Mouse (Mus musculus) hindbrain, embryonic 11.5 days (tissue): Measurements from ENCODE around the gene Ssh1. TPM values are rescaled to one million over a fixed set of nuclear protein-coding genes. Genes with fewer than 3 reads are reported as not detected.
A peak's percentile ranks its signal among the peaks of the same experiment; 100 is the strongest.

Experiments
- ATAC-seq: fragments of 200-750 bp; cut with Nextera tagmentation; 2 replicates; pipeline ENCODE4 v1.8.0; 2017; ENCODE audit warnings: mild to moderate bottlenecking, moderate TSS enrichment, moderate library complexity; ENCODE audit not compliant: low FRiP score
- DNase-seq: peaks from one replicate; pipeline ENCODE4 v3.0.0-alpha.2; 2015; ENCODE audit warnings: low spot score
- H3K27ac ChIP-seq: fragments of 300-500 bp; sonication (generic); 2 replicates; pipeline ENCODE4 v1.5.1; 2014; ENCODE audit warnings: mild to moderate bottlenecking, low read depth, low read length
- H3K27me3 ChIP-seq: fragments of 300-500 bp; sonication (generic); 2 replicates; pipeline ENCODE4 v1.6.1; 2014; ENCODE audit warnings: mild to moderate bottlenecking, low read length, moderate library complexity, mixed read lengths; ENCODE audit not compliant: control insufficient read depth, insufficient read depth
- H3K36me3 ChIP-seq: fragments of 300-500 bp; sonication (generic); 2 replicates; pipeline ENCODE4 v1.6.1; 2014; ENCODE audit warnings: mild to moderate bottlenecking, low read length, moderate library complexity, mixed read lengths; ENCODE audit not compliant: control insufficient read depth, insufficient read depth
- H3K4me1 ChIP-seq: fragments of 300-500 bp; sonication (generic); replicated peaks from 2 replicates; pipeline ENCODE4 v1.6.1; 2014; ENCODE audit warnings: low read length, mixed read lengths; ENCODE audit not compliant: control insufficient read depth, insufficient read depth
- H3K4me2 ChIP-seq: fragments of 300-500 bp; sonication (generic); replicated peaks from 2 replicates; pipeline ENCODE4 v1.6.1; 2014; ENCODE audit warnings: mild to moderate bottlenecking, low read depth, low read length
- H3K4me3 ChIP-seq: fragments of 300-500 bp; sonication (generic); 2 replicates; pipeline ENCODE4 v1.5.1; 2014; ENCODE audit warnings: low read depth, low read length
- H3K9ac ChIP-seq: fragments of 300-500 bp; sonication (generic); 2 replicates; pipeline ENCODE4 v1.6.1; 2014; ENCODE audit warnings: low read depth, low read length
- H3K9me3 ChIP-seq: fragments of 300-500 bp; sonication (generic); 2 replicates; pipeline ENCODE4 v1.6.1; 2016; ENCODE audit warnings: low read length; ENCODE audit not compliant: control insufficient read depth
- WGBS: fragments of 180-500 bp; shearing (Covaris S2); extraction: QIAGEN DNeasy Blood & Tissue Kit; methylation state at CpG from one replicate; pipeline ENCODE4 v1.1.7; 2014; 5-methylcytosine and 5-hydroxymethylcytosine counted together
- polyA plus RNA-seq: library from polyadenylated mRNA; unstranded; fragments of >200 nt; fragmentation: Nextera tagmentation; extraction: Ambion mirVana; gene quantifications from 2 replicates; pipeline ENCODE4 v1.2.1, GENCODE M21; 2014

Ssh1 gene
- polyA plus RNA-seq, 1 experiment from 2014 or later: 30.3 TPM

DNA sequence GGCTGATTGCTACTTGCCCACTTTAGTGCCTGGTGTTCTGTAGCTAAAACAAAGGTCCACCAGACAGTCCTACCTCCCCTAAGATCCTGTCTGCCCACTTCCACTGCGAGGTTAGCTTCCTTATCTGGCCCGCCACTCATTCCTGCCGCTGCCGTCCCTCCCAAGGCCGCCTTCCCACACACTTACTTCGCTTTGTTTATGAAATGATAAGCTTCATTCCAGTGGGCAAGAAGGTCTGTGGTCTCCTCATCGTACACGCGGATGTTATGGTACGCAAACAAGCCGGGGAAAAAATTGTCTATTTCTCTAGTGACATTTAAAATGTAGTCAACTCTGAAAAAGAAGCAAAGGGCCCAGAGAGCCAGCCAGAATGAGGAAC, 42.0 kb downstream of the Ssh1 start:
- no peak overlapping the region for H3K9ac ChIP-seq
- no peak for DNase-seq
- no peaks in the 10 kb centered on the region for H3K9me3 ChIP-seq
- ATAC-seq: no peak
- no peaks in the 10 kb centered on the region for H3K27me3 ChIP-seq
- peaks cover 9% of the 10 kb centered on the region; the same call in 1 of the 2 replicates for H3K36me3 ChIP-seq
- H3K4me1 ChIP-seq: no peaks in the 10 kb centered on the region
- 94% methylated on average over 11 of the region's 11 CpGs for WGBS
- H3K27ac ChIP-seq: no peak overlapping the region
- no peak overlapping the region for H3K4me3 ChIP-seq
- H3K4me2 ChIP-seq: no peak overlapping the region

DNA sequence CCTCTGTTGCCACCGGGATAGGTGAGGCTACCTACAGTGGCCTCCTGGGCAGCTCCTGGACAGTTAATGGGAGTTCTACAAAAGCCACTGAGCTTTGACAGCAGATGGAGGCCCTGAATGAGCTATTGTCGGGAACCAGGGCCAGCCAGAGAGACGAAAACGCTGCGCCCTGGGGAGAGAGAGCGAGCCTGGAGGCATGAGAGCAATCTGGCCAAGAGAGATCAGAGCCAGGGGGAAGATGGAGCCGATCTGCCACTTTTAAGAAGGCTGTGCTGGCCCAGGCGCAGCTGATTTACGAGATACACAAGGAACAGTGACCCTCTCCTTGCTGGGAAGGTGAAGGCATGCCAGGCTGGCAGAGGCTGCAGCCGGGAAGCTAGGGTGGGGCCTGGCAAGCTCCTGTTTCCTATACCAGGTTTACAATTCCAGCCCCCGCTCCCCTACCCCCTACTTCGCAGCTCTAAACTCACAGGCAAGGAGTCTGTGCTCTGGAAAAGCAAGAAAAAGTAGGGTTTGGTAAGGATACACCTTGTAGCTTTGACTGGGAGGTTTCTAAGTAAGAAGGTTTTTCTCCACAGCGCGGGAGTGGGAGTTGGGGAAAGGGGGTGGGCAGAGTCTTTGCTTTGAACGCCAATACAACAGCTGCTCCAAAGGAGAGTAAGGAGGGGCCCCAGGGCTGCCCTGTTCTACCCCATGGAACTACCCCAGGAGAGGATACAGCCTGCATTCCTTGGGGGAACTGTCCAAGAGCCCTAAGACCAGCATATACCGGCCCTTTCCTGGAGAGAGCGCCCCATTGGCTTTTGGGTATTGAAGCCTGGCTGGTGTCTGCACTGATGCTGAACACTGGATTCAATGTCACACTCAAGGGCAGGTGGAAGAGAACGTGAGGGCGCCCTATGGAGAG, 42.7 kb downstream of the Ssh1 start:
- Histone ChIP-seq H3K4me2 (no peak overlapping the region), H3K27ac (no peak overlapping the region; the same call in 1 of the 2 replicates), H3K36me3 (peaks cover 13% of the 10 kb centered on the region; the same call in 1 of the 2 replicates), H3K27me3 (no peaks in the 10 kb centered on the region), H3K4me3 (no peak overlapping the region), H3K9me3 (no peaks in the 10 kb centered on the region), H3K4me1 (no peaks in the 10 kb centered on the region), H3K9ac (0 out of 2 replicates have a peak overlapping the region, but pooled peaks have one; percentile 20)
- ATAC-seq (no peak), DNase-seq (no peak)
- WGBS: 83% methylated on average over 19 of the region's 19 CpGs

- ATAC-seq (no peak), DNase-seq (no peak)
- Histone ChIP-seq H3K9me3 (no peaks in the 10 kb centered on the region), H3K27ac (no peak overlapping the region), H3K4me3 (no peak overlapping the region), H3K4me1 (no peaks in the 10 kb centered on the region), H3K27me3 (no peaks in the 10 kb centered on the region), H3K4me2 (no peak overlapping the region), H3K9ac (no peak overlapping the region), H3K36me3 (peaks cover 14% of the 10 kb centered on the region; the same call in 1 of the 2 replicates)
- WGBS: 94% methylated on average over 17 of the region's 17 CpGs
These were observed 43.6 kb downstream of the Ssh1 start for GRCm38 (mm10) chr5:113950133-113950532.

DNA sequence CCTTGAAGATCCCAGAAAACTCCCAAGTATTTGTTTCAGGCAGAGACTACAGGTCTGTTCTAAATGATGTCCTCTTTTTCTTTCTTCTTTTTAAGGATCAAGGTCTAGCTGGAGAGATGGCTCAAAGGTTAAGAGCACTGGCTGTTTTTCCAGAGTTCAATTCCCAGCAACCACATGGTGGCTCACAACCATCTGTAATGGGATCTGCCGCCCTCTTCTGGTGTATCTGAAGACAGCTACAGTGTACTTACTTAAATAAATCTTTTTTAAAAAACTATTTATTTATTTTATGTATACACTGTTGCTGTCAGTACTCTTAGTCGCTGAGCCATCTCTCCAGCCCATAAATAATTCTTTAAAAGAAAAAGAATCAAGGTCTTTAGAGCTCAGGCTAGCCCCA, 46.4 kb downstream of the Ssh1 start:
- Histone ChIP-seq H3K4me2 (no peak overlapping the region), H3K9me3 (no peaks in the 10 kb centered on the region), H3K27me3 (no peaks in the 10 kb centered on the region), H3K4me1 (no peaks in the 10 kb centered on the region), H3K36me3 (peaks cover 18% of the 10 kb centered on the region), H3K9ac (no peak overlapping the region), H3K4me3 (no peak overlapping the region), H3K27ac (no peak overlapping the region)
- ATAC-seq (no peak), DNase-seq (no peak)
- WGBS: 66% methylated on average over 2 of the region's 2 CpGs

- DNase-seq (no peak), ATAC-seq (no peak)
- Histone ChIP-seq H3K4me3 (no peak overlapping the region), H3K27ac (no peak overlapping the region), H3K9ac (no peak overlapping the region), H3K4me2 (no peak overlapping the region), H3K36me3 (peaks cover 15% of the 10 kb centered on the region), H3K4me1 (no peaks in the 10 kb centered on the region), H3K27me3 (no peaks in the 10 kb centered on the region), H3K9me3 (no peaks in the 10 kb centered on the region)
- 92% methylated on average over 6 of the region's 6 CpGs for WGBS
These were observed 48.6 kb downstream of the Ssh1 start for GRCm38 (mm10) chr5:113945126-113945525.

DNA sequence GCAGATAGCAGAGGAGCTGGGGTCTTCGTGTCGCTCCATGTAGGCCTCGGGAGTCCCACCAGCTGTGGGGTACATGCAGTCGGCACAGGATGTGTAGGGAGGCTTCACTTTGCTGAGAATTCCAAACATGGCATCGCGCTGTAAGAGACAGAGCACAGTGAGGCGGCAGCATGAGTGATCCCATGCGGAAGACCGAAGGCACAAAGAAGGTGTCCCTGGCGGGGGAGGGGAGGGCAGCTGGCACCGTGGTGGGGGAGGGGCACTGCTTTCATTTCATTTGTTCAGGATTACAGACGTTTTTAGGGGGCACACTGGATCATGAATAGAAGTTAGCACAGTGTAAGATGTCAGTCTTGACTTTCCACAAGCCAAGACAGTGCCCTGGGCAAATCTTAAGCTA, 50.4 kb downstream of the Ssh1 start:
- peak; percentile 40 for DNase-seq
- peaks cover 15% of the 10 kb centered on the region for H3K36me3 ChIP-seq
- H3K9ac ChIP-seq: no peak overlapping the region
- H3K4me2 ChIP-seq: no peak overlapping the region
- no peaks in the 10 kb centered on the region for H3K4me1 ChIP-seq
- H3K9me3 ChIP-seq: no peaks in the 10 kb centered on the region
- no peak for ATAC-seq
- H3K4me3 ChIP-seq: no peak overlapping the region
- WGBS: 83% methylated on average over 12 of the region's 12 CpGs
- H3K27me3 ChIP-seq: no peaks in the 10 kb centered on the region
- H3K27ac ChIP-seq: peak overlapping the region; percentile 30; the same call in 1 of the 2 replicates

DNA sequence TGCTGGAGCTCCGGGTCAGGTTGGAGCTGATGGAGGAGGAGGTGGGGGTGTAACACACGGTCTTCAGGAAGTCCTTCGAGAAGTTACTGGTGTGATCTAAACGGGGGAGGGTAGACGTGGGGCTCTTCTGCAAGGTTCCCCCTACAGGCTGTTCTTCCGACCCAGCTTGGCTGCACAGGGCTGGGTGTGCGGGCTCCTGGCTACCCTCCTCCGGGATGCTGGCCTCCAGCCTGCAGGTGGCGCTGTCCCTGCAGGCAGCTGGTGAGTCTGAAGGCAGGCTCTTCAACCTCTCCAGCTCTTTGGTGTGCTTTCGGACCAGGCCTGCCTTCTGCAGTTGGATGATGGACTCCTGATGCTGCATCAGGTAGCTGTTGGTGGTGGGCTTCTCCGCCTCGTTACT, 51.1 kb downstream of the Ssh1 start:
- Histone ChIP-seq H3K36me3 (peaks cover 15% of the 10 kb centered on the region), H3K9ac (no peak overlapping the region), H3K4me1 (no peaks in the 10 kb centered on the region), H3K27ac (no peak overlapping the region), H3K4me3 (no peak overlapping the region), H3K4me2 (no peak overlapping the region), H3K9me3 (no peaks in the 10 kb centered on the region), H3K27me3 (no peaks in the 10 kb centered on the region)
- peak; percentile 50 for DNase-seq
- WGBS: 91% methylated on average over 12 of the region's 12 CpGs
- ATAC-seq: peak; percentile 43; the same call in 1 of the 2 replicates

DNA sequence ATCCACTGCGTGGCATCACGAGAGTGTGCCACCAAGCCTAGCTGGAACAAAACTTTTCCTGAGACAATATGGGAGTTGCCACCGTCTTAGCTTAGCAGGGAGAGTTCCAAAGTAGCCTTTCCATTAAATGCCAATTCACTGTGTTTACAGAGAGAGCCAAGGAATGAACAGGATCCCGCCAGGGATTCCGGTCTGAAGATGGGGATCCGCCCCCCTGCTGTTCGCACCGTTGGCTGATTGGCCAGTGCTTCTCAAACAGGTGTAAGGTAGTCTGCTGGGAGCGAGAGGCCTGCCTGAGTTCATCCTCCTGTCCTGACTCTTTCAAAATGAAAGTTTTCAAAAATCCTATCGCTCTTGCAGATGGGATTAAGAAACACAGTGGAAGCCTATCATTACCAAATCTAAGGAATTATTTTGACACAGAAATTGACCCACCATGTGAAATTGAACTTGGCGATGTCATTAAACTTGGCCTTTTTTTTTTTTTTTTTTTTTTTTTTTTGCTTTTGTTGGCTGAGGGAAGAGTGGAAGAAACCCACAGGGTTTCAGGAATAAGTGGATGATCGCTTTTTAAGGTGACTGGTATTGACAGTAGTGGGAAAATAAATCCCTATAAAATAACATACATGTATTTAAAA, 54.3 kb downstream of the Ssh1 start:
- Histone ChIP-seq H3K27me3 (no peaks in the 10 kb centered on the region), H3K4me3 (no peak overlapping the region), H3K36me3 (peaks cover 10% of the 10 kb centered on the region), H3K9ac (no peak overlapping the region), H3K4me1 (no peaks in the 10 kb centered on the region), H3K27ac (no peak overlapping the region), H3K4me2 (no peak overlapping the region), H3K9me3 (no peaks in the 10 kb centered on the region)
- no peak for DNase-seq
- no peak for ATAC-seq
- 50% methylated on average over 12 of the region's 12 CpGs for WGBS
